Mouse (Mus musculus): ENCODE data around the gene Foxo4.

GRCm38 (mm10) chrX:101266631-101267030 is 12.3 kb downstream of the Foxo4 start:
- TF ChIP-seq CTCF (IDR thresholded peaks at IDR 0.05; ENCODE audit: low read depth), result no peak
- no peak for TF ChIP-seq EP300 (IDR thresholded peaks at IDR 0.05; ENCODE audit: low read depth)
